Mouse (Mus musculus) forebrain, embryonic 15.5 days (tissue): ENCODE measurements around the gene Aox1. TPM values are rescaled to one million over a fixed set of nuclear protein-coding genes. Genes with fewer than 3 reads are reported as not detected.
A peak's percentile ranks its signal among the peaks of the same experiment; 100 is the strongest.

Experiments
- ATAC-seq: fragments of 200-750 bp; cut with Nextera tagmentation; replicated peaks from 2 replicates; pipeline ENCODE4 v1.8.0; 2017; ENCODE audit warnings: mild to moderate bottlenecking, moderate TSS enrichment, moderate library complexity
- H3K27ac ChIP-seq: fragments of 300-500 bp; sonication (generic); replicated peaks from 2 replicates; pipeline ENCODE4 v1.5.1; 2015; ENCODE audit warnings: mild to moderate bottlenecking, inconsistent platforms
- H3K27me3 ChIP-seq: fragments of 300-500 bp; sonication (generic); 2 replicates; pipeline ENCODE4 v1.6.1; 2015; ENCODE audit warnings: inconsistent platforms
- H3K36me3 ChIP-seq: fragments of 300-500 bp; sonication (generic); 2 replicates; pipeline ENCODE4 v1.6.1; 2015; ENCODE audit warnings: mild to moderate bottlenecking, inconsistent platforms
- H3K4me1 ChIP-seq: fragments of 300-500 bp; sonication (generic); 2 replicates; pipeline ENCODE4 v1.6.1; 2015; ENCODE audit warnings: inconsistent platforms
- H3K4me2 ChIP-seq: fragments of 300-500 bp; sonication (generic); replicated peaks from 2 replicates; pipeline ENCODE4 v1.6.1; 2015; ENCODE audit warnings: mild to moderate bottlenecking, inconsistent platforms
- H3K4me3 ChIP-seq: fragments of 300-500 bp; sonication (generic); 2 replicates; pipeline ENCODE4 v1.5.1; 2015; ENCODE audit warnings: mild to moderate bottlenecking, inconsistent platforms
- H3K9ac ChIP-seq: fragments of 300-500 bp; sonication (generic); replicated peaks from 2 replicates; pipeline ENCODE4 v1.6.1; 2015; ENCODE audit warnings: mild to moderate bottlenecking, inconsistent platforms
- H3K9me3 ChIP-seq: fragments of 300-500 bp; sonication (generic); 2 replicates; pipeline ENCODE4 v1.6.1; 2016; ENCODE audit warnings: inconsistent platforms
- WGBS: fragments of 180-500 bp; shearing (Covaris S2); methylation state at CpG from one replicate; pipeline ENCODE4 v1.1.7; 2015; ENCODE audit warnings: mixed read lengths; 5-methylcytosine and 5-hydroxymethylcytosine counted together
- polyA plus RNA-seq: library from polyadenylated mRNA; unstranded; fragments of >200 nt; fragmentation: Nextera tagmentation; extraction: Ambion mirVana; gene quantifications from 2 replicates; pipeline ENCODE4 v1.2.1, GENCODE M21; 2015

The Aox1 gene
- polyA plus RNA-seq, 1 experiment from 2014 or later = 0.24 TPM

DNA sequence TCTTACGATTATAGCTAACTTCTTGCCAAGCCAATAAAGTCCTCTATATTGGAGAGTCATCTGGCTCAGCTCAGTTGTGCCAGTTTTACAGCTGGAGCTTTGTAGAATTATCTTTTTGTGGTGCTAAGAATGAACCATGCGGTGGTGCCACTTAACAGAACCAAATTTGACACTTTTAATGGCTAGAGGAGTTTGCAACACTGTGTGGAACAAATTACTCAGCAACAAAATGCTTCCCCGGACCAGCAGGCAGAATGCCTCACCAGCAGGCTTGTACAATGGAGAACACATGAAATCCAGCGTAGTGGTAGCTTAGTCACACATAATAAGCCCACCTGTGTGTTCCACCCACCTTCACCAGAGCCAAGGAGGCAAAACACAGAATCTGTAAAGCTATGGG is 60.5 kb downstream of the Aox1 start:
- Histone ChIP-seq H3K27ac (no peak overlapping the region), H3K36me3 (no peaks in the 10 kb centered on the region), H3K27me3 (no peaks in the 10 kb centered on the region), H3K9me3 (no peaks in the 10 kb centered on the region), H3K4me2 (no peak overlapping the region), H3K9ac (no peak overlapping the region), H3K4me1 (no peaks in the 10 kb centered on the region), H3K4me3 (no peak overlapping the region)
- ATAC-seq = no peak
- WGBS = 75% methylated on average over 4 of the region's 4 CpGs

DNA sequence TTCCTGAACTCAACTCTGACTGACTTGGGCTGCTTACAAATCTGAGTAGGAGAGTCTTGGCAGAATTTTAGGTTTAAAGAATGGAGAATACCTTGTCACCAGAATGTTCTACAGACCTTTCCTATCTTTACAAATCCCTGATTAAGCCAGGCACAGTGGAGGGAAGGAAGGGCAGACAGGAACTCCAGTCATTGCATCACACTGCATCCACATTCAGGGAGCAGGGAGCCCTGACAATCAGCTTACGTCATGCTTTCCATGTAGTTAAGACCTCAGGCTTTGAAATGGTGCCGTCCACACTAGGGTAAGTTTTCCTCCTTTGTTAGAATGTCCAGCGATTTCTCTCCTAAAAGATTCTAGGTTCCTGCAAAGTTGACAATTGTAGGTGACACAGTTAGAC is 61.5 kb downstream of the Aox1 start:
- H3K27ac ChIP-seq = no peak overlapping the region
- WGBS = 84% methylated on average over 3 of the region's 3 CpGs
- H3K27me3 ChIP-seq = no peaks in the 10 kb centered on the region

DNA sequence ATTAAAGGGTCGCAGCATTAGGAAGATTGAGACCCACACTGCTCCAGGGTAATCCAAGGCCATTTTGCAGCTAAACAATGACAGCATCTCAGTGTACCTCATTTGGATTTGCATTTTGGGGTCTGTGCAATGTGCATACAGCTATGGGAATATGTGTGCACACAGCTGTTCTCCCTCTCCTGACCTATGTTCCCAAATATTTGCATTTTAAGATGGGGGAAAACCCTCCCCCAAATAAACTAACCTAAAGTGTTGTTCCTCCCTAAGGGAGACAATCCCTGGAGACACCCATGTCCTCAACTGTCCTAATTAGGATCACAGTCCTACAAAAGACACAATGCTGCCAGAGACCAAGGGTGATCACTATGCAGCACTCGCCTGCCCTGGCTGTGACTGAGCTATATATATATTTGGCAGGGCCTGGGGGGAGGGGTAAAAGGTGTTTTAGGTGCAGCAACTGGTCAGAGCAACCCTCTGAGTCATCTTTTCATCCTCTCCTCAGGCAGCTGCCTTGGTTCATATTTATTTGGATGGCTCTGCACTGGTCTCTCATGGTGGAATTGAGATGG is 62.3 kb downstream of the Aox1 start:
- H3K4me2 ChIP-seq = no peak overlapping the region
- no peaks in the 10 kb centered on the region for H3K9me3 ChIP-seq
- H3K27ac ChIP-seq = no peak overlapping the region
- H3K9ac ChIP-seq = no peak overlapping the region
- ATAC-seq = no peak
- WGBS = 88% methylated on average over 2 of the region's 2 CpGs
- no peaks in the 10 kb centered on the region for H3K36me3 ChIP-seq
- H3K4me1 ChIP-seq = no peaks in the 10 kb centered on the region
- no peaks in the 10 kb centered on the region for H3K27me3 ChIP-seq
- H3K4me3 ChIP-seq = no peak overlapping the region

More for the DNA sequence above, 61.5 kb downstream of the Aox1 start:
- H3K4me2 ChIP-seq = no peak overlapping the region
- no peaks in the 10 kb centered on the region for H3K4me1 ChIP-seq
- no peaks in the 10 kb centered on the region for H3K9me3 ChIP-seq
- no peak overlapping the region for H3K9ac ChIP-seq
- ATAC-seq = no peak
- no peaks in the 10 kb centered on the region for H3K36me3 ChIP-seq
- H3K4me3 ChIP-seq = no peak overlapping the region

DNA sequence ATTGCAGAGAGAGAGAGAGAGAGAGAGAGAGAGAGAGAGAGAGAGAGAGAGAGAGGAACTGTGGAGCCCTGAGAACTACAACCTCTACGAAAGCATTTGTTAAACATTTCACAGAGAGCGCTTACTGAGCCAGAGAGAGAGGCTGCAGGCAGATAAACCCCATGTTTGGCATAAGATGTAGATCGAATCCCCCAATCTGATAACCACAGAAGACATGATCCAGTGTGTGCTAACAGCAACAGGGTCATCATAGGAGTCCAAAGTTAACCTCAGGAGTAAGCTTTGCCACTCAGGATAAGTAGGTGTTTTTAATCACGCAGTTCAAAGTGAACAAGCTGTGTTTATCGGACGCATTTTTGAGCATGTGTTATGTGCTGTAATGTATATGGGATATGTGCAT is 67.6 kb downstream of the Aox1 start:
- Histone ChIP-seq H3K27ac (no peak overlapping the region), H3K36me3 (no peaks in the 10 kb centered on the region), H3K9me3 (no peaks in the 10 kb centered on the region), H3K27me3 (no peaks in the 10 kb centered on the region), H3K4me3 (no peak overlapping the region), H3K4me1 (no peaks in the 10 kb centered on the region), H3K9ac (no peak overlapping the region), H3K4me2 (no peak overlapping the region)
- no peak for ATAC-seq
- WGBS = 94% methylated on average over 6 of the region's 6 CpGs

DNA sequence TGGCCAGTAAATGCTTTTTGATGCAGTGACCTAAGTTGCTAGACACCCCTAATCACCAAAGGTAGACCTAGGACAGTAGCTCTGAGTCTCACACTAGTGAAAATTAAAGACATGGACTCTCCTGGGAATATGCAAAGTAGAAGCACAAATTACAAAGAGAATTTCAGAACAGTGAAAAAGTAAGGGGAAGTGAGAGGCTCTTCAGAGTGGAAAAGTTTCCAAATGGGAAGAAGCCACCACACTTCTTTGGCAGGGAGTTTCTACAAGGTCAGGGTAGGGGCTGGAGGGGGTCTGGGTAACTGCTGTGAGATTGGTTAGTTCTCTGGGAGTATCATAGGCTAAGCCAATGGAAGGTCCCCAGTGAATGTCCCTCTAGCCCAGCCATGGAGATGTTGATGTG is 69.4 kb downstream of the Aox1 start:
- H3K9me3 ChIP-seq = no peaks in the 10 kb centered on the region
- no peak overlapping the region for H3K27ac ChIP-seq
- H3K4me3 ChIP-seq = no peak overlapping the region
- ATAC-seq = no peak
- no peaks in the 10 kb centered on the region for H3K27me3 ChIP-seq
- H3K4me2 ChIP-seq = no peak overlapping the region
- H3K9ac ChIP-seq = no peak overlapping the region
- no peaks in the 10 kb centered on the region for H3K36me3 ChIP-seq
- H3K4me1 ChIP-seq = no peaks in the 10 kb centered on the region

DNA sequence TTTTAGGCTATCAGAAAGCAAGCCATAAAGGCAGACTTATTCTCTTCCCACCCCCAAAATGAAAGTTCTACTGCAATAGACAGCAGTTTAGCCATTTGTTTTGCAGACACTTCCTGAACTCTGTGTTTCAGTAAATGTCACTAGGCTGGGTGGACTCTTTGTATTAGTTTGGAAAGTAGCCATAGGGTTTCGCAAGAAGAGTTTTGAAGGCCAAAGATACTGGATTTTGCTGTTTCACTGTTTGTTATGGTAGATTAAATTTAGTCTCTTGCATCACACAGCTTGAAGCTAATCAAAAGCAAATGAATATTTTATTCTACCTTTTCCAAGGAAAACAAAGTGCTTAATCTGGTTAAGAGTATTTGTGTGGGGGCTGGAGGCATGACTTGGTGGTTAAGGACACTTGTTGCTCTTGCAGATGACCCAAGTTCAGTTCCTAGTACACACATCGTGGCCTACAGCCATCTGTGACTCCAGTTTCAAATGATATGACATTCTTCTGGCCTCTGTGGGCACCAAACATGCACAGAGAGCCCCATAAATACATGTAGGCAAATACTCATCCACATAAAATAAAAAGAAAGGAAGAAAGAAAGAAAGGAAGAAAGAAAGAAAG is 71.9 kb downstream of the Aox1 start:
- Histone ChIP-seq H3K9me3 (no peaks in the 10 kb centered on the region), H3K4me2 (no peak overlapping the region), H3K27me3 (no peaks in the 10 kb centered on the region), H3K4me1 (no peaks in the 10 kb centered on the region), H3K9ac (no peak overlapping the region), H3K27ac (no peak overlapping the region), H3K36me3 (no peaks in the 10 kb centered on the region), H3K4me3 (no peak overlapping the region)
- no peak for ATAC-seq
- WGBS = 74% methylated on average over 2 of the region's 2 CpGs

DNA sequence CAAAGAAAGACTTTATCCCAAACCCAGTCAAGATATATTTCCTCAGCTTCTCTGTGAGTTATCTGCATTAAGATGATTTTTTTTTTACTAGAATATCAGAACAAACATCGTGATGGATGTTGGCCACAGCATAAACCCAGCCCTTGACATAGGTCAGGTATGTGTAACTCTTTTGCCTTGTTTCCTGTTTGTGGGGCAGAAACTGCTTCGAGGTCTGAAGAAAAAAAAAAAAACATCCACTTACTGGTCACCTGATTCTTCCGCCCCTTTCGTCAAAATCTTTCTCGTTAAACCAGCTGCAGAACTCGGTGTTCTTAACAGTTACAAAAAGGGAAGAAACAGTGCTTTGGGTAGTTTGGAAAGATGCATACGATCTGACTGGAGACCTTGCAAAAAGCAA is 72.8 kb downstream of the Aox1 start:
- H3K9ac ChIP-seq = no peak overlapping the region
- no peaks in the 10 kb centered on the region for H3K36me3 ChIP-seq
- H3K4me3 ChIP-seq = no peak overlapping the region
- 75% methylated on average over 7 of the region's 7 CpGs for WGBS
- no peak for ATAC-seq
- no peaks in the 10 kb centered on the region for H3K9me3 ChIP-seq
- no peak overlapping the region for H3K4me2 ChIP-seq
- no peaks in the 10 kb centered on the region for H3K27me3 ChIP-seq
- no peak overlapping the region for H3K27ac ChIP-seq
- H3K4me1 ChIP-seq = no peaks in the 10 kb centered on the region

DNA sequence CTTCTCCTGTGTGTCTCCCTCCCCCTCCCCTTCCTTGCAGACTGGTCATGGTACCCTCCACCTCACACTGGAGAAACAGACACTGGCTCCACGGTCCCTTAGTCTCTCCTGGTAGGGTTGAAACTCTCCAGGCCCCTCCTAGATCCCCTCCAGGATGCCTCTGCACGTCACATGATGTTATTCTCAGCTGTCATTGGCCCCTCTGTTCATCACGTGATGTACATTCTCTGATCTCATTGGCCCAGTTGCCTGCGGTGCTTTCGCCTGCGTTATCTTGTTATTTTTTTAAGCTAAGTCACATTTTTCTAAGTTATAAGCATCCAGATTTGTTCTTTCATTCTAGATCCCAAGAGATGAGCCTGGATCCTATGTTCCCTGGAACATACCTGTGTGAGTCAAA is 76.0 kb downstream of the Aox1 start:
- WGBS = 89% methylated on average over 6 of the region's 6 CpGs
- no peak overlapping the region for H3K4me3 ChIP-seq
- H3K36me3 ChIP-seq = no peaks in the 10 kb centered on the region
- H3K4me2 ChIP-seq = no peak overlapping the region
- no peak for ATAC-seq
- H3K9me3 ChIP-seq = no peaks in the 10 kb centered on the region
- no peak overlapping the region for H3K27ac ChIP-seq
- H3K9ac ChIP-seq = no peak overlapping the region
- H3K27me3 ChIP-seq = no peaks in the 10 kb centered on the region
- no peaks in the 10 kb centered on the region for H3K4me1 ChIP-seq

DNA sequence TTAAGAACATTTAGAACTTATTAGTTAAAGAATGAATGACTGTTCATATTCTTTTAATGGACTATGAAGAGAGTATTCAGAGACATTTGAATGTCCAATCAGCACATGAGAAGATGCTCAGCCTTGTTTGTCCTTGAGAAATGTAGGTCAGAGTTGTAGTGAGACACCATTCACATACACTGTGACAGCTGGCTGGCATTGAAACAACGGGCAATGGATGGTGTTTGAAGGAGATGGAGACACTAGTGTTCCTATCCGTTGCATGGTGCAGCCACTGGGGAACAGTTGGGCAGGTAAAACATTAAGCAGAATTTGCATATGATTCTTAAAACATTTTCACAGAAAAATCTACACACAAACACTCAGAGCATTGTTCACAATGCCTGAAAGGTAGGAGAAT is 77.3 kb downstream of the Aox1 start:
- no peak overlapping the region for H3K4me3 ChIP-seq
- no peaks in the 10 kb centered on the region for H3K9me3 ChIP-seq
- no peak for ATAC-seq
- H3K4me1 ChIP-seq = no peaks in the 10 kb centered on the region
- no peak overlapping the region for H3K9ac ChIP-seq
- no peak overlapping the region for H3K27ac ChIP-seq
- H3K27me3 ChIP-seq = no peaks in the 10 kb centered on the region
- H3K36me3 ChIP-seq = no peaks in the 10 kb centered on the region
- H3K4me2 ChIP-seq = no peak overlapping the region
- 83% methylated on average over 2 of the region's 2 CpGs for WGBS

DNA sequence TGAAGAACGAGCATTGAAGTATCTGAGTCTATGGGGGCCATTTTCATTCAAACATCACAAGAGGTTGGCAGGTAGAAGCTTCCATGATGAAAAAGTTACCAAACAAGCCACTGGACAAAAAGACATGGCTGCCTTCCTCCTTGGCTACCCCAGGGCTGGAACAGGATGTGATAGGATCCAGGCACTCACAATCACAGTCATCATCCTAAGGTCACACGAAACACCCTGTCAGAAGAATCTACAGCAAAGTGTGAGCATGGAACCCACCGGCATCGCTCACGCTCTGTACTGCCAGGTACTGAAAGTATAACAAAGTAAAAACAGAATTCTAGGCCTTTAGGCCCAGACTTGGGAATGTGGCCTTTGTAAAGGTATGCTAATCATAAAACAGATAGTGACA is 80.5 kb downstream of the Aox1 start:
- 91% methylated on average over 5 of the region's 5 CpGs for WGBS
- H3K9me3 ChIP-seq = no peaks in the 10 kb centered on the region

DNA sequence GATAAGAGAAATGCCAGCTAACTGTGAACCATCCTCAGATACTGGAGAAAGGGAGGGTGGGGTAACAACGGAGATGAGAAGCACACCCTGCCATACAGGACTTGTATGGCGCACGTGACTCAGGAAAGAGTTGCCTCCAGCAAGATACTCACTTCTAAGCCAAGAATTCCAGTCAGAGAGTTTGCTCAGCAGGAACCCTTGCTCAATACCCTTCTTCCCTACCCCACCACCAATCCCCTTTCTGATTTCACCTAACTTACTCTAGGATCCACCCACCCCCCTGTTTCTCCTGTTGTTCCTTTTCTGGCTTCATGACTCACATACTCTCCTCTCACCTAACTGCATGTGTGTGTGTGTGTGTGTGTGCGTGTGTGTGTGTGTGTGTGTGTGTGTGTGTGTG is 81.6 kb downstream of the Aox1 start:
- ATAC-seq = no peak
- Histone ChIP-seq H3K36me3 (no peaks in the 10 kb centered on the region), H3K4me1 (0 out of 2 replicates have a peak, but pooled peaks cover 2% of the 10 kb centered on the region), H3K27ac (no peak overlapping the region), H3K4me3 (no peak overlapping the region), H3K4me2 (no peak overlapping the region), H3K27me3 (no peaks in the 10 kb centered on the region), H3K9me3 (no peaks in the 10 kb centered on the region), H3K9ac (no peak overlapping the region)
- 86% methylated on average over 4 of the region's 4 CpGs for WGBS

More for the DNA sequence above, 80.5 kb downstream of the Aox1 start:
- H3K4me3 ChIP-seq = no peak overlapping the region
- H3K9ac ChIP-seq = no peak overlapping the region
- no peaks in the 10 kb centered on the region for H3K36me3 ChIP-seq
- no peak for ATAC-seq
- no peaks in the 10 kb centered on the region for H3K27me3 ChIP-seq
- H3K27ac ChIP-seq = no peak overlapping the region
- 0 out of 2 replicates have a peak, but pooled peaks cover 2% of the 10 kb centered on the region for H3K4me1 ChIP-seq
- no peak overlapping the region for H3K4me2 ChIP-seq

DNA sequence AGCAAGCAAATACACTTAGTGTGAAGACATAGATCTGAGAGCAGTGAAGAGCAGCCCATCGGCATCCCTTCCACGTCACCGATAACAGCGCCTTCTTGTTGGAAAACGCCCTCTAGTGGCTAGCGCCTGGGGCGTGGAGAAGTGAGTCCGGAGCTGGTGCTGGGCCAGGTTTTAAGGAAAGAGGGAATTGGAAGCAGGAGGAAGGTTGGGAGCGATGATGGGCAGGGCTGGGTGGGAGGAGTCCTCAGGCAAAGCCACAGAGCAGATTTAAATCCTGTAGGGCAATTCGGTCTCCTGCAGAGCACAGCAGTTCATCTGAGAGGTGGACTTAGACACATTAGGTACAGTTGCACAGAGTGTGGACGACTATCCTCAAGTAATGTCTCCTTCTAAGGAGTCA is 83.1 kb downstream of the Aox1 start, which contains the start of gene Aox3:
Gene Aox3 (plus strand): TSS at position 251 of the 400 bp plus-strand sequence.
- Histone ChIP-seq H3K9me3 (no peaks in the 10 kb centered on the region), H3K9ac (no peak within 1 kb of the TSS), H3K4me1 (0 out of 2 replicates have a peak, but pooled peaks cover 2% of the 10 kb centered on the region), H3K27me3 (no peaks in the 10 kb centered on the region), H3K4me3 (no peak within 1 kb of the TSS), H3K4me2 (peak within 1 kb of the TSS; percentile 16; the same call in 1 of the 2 replicates), H3K27ac (no peak within 1 kb of the TSS), H3K36me3 (no peaks in the 10 kb centered on the region)
- peak; percentile 66; the same call in 1 of the 2 replicates for ATAC-seq
- WGBS = 14% methylated on average over 11 of the region's 11 CpGs

DNA sequence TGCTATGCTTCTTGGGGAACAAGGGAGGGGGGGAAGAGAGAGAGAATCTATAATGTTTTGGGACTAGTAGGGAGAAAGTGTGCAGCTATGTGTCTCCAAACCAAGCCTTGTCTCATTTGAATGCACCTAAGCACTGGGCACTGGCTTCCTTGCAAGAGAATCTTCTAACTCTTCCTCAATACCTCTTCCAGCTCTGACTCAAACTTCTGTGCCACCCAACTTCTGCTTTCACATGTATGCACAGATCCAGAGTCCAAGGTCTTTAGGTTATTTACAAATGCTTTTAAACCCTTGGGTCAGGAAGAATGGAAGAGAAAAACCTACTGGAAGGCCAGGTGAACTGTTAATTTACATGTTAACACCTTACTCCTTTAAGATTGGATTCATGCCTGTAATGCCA is 83.7 kb downstream of the Aox1 start:
- no peak overlapping the region for H3K4me2 ChIP-seq
- H3K27ac ChIP-seq = no peak overlapping the region
- no peaks in the 10 kb centered on the region for H3K27me3 ChIP-seq
- H3K4me1 ChIP-seq = 0 out of 2 replicates have a peak, but pooled peaks cover 2% of the 10 kb centered on the region
- ATAC-seq = no peak
- no peak overlapping the region for H3K9ac ChIP-seq
- no peaks in the 10 kb centered on the region for H3K36me3 ChIP-seq
- no peaks in the 10 kb centered on the region for H3K9me3 ChIP-seq
- no peak overlapping the region for H3K4me3 ChIP-seq
